ENCODE assay signal across 10 mouse cellular contexts in genomic region chr6:24408573-24409427, GRCm38 (mm10).
A peak's percentile ranks its signal among the peaks of the same experiment; 100 is the strongest.
DNase-seq lines count a peak whose midpoint lies in the region; ATAC-seq lines count a peak whose summit lies in the region.
"Had no signal": no experiment of that assay in that cellular context is flagged by ENCODE, and none has a peak within 500 bp of the region (broad histone marks: within the 10 kb centered on the region; RNA-seq: fewer than 3 reads in every experiment).

No protein-coding gene starts in this region.

- no peak overlapping the region for H3K4me3 ChIP-seq in neural tube, embryonic 11.5 days (ENCODE audit: low read depth, low read length)
- H3K4me3 ChIP-seq in hindbrain, embryonic 13.5 days: no peak overlapping the region
- no peak overlapping the region for H3K4me3 ChIP-seq in stomach, embryonic 15.5 days (replicated peaks)
- H3K4me3 ChIP-seq: lung, embryonic 15.5 days had no signal

- DNase-seq in neural tube, embryonic 11.5 days (ENCODE audit: low spot score): peak; percentile 11
- no peak for DNase-seq in neural tube, embryonic 10.5 days (ENCODE audit: extremely low spot score, low spot score)
- DNase-seq in left cerebral cortex, adult 18-20 months (ENCODE audit: low spot score in 2 of 2): peak; percentile 34 to 43
- DNase-seq in ovary, postnatal 36 days (ENCODE audit: low spot score): no peak
- DNase-seq in heart, postnatal 25 days (ENCODE audit: low spot score): no peak
- DNase-seq in gastrocnemius, postnatal 10 days: no peak
- DNase-seq: kidney, adult 2 months had no signal

- H3K9ac ChIP-seq in neural tube, embryonic 11.5 days (ENCODE audit: low read length): no peak overlapping the region
- no peak overlapping the region for H3K9ac ChIP-seq in hindbrain, embryonic 13.5 days
- no peak overlapping the region for H3K9ac ChIP-seq in stomach, embryonic 15.5 days
- H3K9ac ChIP-seq: lung, embryonic 15.5 days had no signal

- H3K4me2 ChIP-seq in neural tube, embryonic 11.5 days (ENCODE audit: low read depth): no peak overlapping the region
- H3K4me2 ChIP-seq in hindbrain, embryonic 13.5 days: no peak overlapping the region
- H3K4me2 ChIP-seq in stomach, embryonic 15.5 days: no peak overlapping the region
- H3K4me2 ChIP-seq: lung, embryonic 15.5 days had no signal

- no peaks in the 10 kb centered on the region for H3K27me3 ChIP-seq in neural tube, embryonic 11.5 days (ENCODE audit: control insufficient read depth, insufficient read depth, low read length)
- H3K27me3 ChIP-seq in hindbrain, embryonic 13.5 days: no peaks in the 10 kb centered on the region
- H3K27me3 ChIP-seq in stomach, embryonic 15.5 days (replicated peaks): no peaks in the 10 kb centered on the region
- H3K27me3 ChIP-seq: lung, embryonic 15.5 days had no signal

- H3K36me3 ChIP-seq in neural tube, embryonic 11.5 days (ENCODE audit: control insufficient read depth, insufficient read depth, low read length): no peaks in the 10 kb centered on the region
- no peaks in the 10 kb centered on the region for H3K36me3 ChIP-seq in hindbrain, embryonic 13.5 days
- H3K36me3 ChIP-seq in stomach, embryonic 15.5 days: no peaks in the 10 kb centered on the region
- H3K36me3 ChIP-seq: lung, embryonic 15.5 days had no signal

- H3K9me3 ChIP-seq in neural tube, embryonic 11.5 days (ENCODE audit: control insufficient read depth, low read length): no peaks in the 10 kb centered on the region
- no peaks in the 10 kb centered on the region for H3K9me3 ChIP-seq in hindbrain, embryonic 13.5 days
- no peaks in the 10 kb centered on the region for H3K9me3 ChIP-seq in stomach, embryonic 15.5 days
- H3K9me3 ChIP-seq: lung, embryonic 15.5 days had no signal

- ATAC-seq in neural tube, embryonic 11.5 days (ENCODE audit: insufficient read depth, low FRiP score, low TSS enrichment): peak; percentile 58
- ATAC-seq in hindbrain, embryonic 13.5 days (ENCODE audit: low FRiP score): peak; percentile 59; the same call in 1 of the 2 replicates
- ATAC-seq in stomach, embryonic 15.5 days (ENCODE audit: insufficient read depth, low FRiP score, low read depth): peak; percentile 39; the same call in 1 of the 2 replicates

- H3K27ac ChIP-seq in neural tube, embryonic 11.5 days (ENCODE audit: low read depth, low read length): no peak overlapping the region
- no peak overlapping the region for H3K27ac ChIP-seq in hindbrain, embryonic 13.5 days
- no peak overlapping the region for H3K27ac ChIP-seq in stomach, embryonic 15.5 days
- H3K27ac ChIP-seq: lung, embryonic 15.5 days had no signal

- WGBS in neural tube, embryonic 11.5 days: 88% methylated on average over 11 of the region's 11 CpGs
- 64% methylated on average over 11 of the region's 11 CpGs for WGBS in hindbrain, embryonic 13.5 days
- 61% methylated on average over 11 of the region's 11 CpGs for WGBS in stomach, embryonic 15.5 days

- intact Hi-C loops in heart, postnatal 25 days (cut with DNase I): no loop called here

- H3K4me1 ChIP-seq in neural tube, embryonic 11.5 days (ENCODE audit: control insufficient read depth, insufficient read depth, low read length): no peaks in the 10 kb centered on the region
- peaks cover 6% of the 10 kb centered on the region for H3K4me1 ChIP-seq in hindbrain, embryonic 13.5 days (replicated peaks)
- no peaks in the 10 kb centered on the region for H3K4me1 ChIP-seq in stomach, embryonic 15.5 days
- H3K4me1 ChIP-seq: lung, embryonic 15.5 days had no signal

Comparison
In these comparisons a context has a peak if more than half of its experiments do, and no peak if none do; other contexts are left out.
1. DNase-seq: peak in neural tube, embryonic 11.5 days (single experiment) and left cerebral cortex, adult 18-20 months (2 of 2); none in neural tube, embryonic 10.5 days (single experiment), ovary, postnatal 36 days (single experiment), heart, postnatal 25 days (single experiment) and gastrocnemius, postnatal 10 days (single experiment).
2. Peak in every context shown above with its lines, with median percentiles within 50 percentile points of each other: ATAC-seq.